ENCODE assay signal across 14 mouse cellular contexts in the genomic region with DNA sequence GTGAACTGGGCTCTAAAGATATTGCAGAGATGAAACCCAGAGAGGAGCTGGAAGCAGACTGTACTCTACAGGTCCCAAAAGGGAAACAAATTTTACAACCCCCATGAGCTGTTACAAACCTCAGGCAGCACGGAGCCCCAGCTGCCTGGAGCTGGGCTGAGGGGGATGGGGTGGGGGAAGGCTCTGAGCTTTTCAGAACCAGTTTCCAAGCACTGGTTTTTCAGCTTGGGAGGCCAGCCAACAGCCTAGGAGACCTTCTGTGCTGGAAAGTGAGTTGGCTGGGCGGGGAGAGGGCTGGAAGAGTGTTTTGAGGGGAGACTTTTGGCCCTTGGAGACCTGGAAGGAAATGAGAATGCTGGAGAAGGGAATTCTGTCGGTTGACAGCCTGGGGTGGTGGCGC. TPM values are rescaled to one million over a fixed set of nuclear protein-coding genes. Genes with fewer than 3 reads are reported as not detected.
DNase-seq lines count a peak whose midpoint lies in the region; ATAC-seq and TF ChIP-seq lines count a peak whose summit lies in the region.
"Had no signal": no experiment of that assay in that cellular context is flagged by ENCODE, and none has a peak within 500 bp of the region (broad histone marks: within the 10 kb centered on the region; RNA-seq: fewer than 3 reads in every experiment).

No protein-coding gene starts in this region.

- ATAC-seq in intestine, embryonic 15.5 days = no peak
- no peak for ATAC-seq in intestine, embryonic 16.5 days
- no peak for ATAC-seq in liver, embryonic 12.5 days
- ATAC-seq: CD4-positive, CD25-positive, alpha-beta regulatory T cell, adult 4 months had no signal

- H3K4me2 ChIP-seq in intestine, embryonic 15.5 days (replicated peaks) = no peak overlapping the region
- no peak overlapping the region for H3K4me2 ChIP-seq in intestine, embryonic 16.5 days (ENCODE audit: low read depth, low read length)
- H3K4me2 ChIP-seq in liver, embryonic 12.5 days = no peak overlapping the region
- H3K4me2 ChIP-seq: embryonic facial prominence, embryonic 12.5 days had no signal

- 0 out of 2 replicates have a peak overlapping the region, but pooled peaks have one; percentile 18 for H3K9ac ChIP-seq in intestine, embryonic 15.5 days
- H3K9ac ChIP-seq in intestine, embryonic 16.5 days (ENCODE audit: low read depth, low read length) = no peak overlapping the region
- no peak overlapping the region for H3K9ac ChIP-seq in liver, embryonic 12.5 days
- H3K9ac ChIP-seq: embryonic facial prominence, embryonic 12.5 days; liver, embryonic 14.5 days had no signal

- H3K9me3 ChIP-seq in intestine, embryonic 15.5 days = no peaks in the 10 kb centered on the region
- no peaks in the 10 kb centered on the region for H3K9me3 ChIP-seq in intestine, embryonic 16.5 days (ENCODE audit: control insufficient read depth, low read length)
- H3K9me3 ChIP-seq in liver, embryonic 12.5 days (replicated peaks) = no peaks in the 10 kb centered on the region
- H3K9me3 ChIP-seq: embryonic facial prominence, embryonic 12.5 days had no signal

- TF ChIP-seq CTCF in layer of hippocampus, adult 2 months (conservative IDR thresholded peaks at IDR 0.05) = no peak

- peak; percentile 62 for DNase-seq in NIH3T3 (ENCODE audit: low read depth)
- peak; percentile 39 to 69 for DNase-seq in gastrocnemius, postnatal 4 days (ENCODE audit: low spot score in 2 of 2)
- peak; percentile 49 to 67 for DNase-seq in layer of hippocampus, adult 2 months (ENCODE audit: low spot score in 2 of 2)
- no peak for DNase-seq in adrenal gland, postnatal 10 days
- DNase-seq in Muller cell, postnatal 12 days (ENCODE audit: inconsistent ontology term) = no peak
- DNase-seq: thymus, postnatal 14 days had no signal

- H3K36me3 ChIP-seq in intestine, embryonic 15.5 days = no peaks in the 10 kb centered on the region
- H3K36me3 ChIP-seq in intestine, embryonic 16.5 days (ENCODE audit: control insufficient read depth, insufficient read depth, low read length) = no peaks in the 10 kb centered on the region
- H3K36me3 ChIP-seq in liver, embryonic 12.5 days = no peaks in the 10 kb centered on the region
- H3K36me3 ChIP-seq: embryonic facial prominence, embryonic 12.5 days had no signal

- H3K27me3 ChIP-seq in intestine, embryonic 15.5 days (replicated peaks) = peaks cover 7% of the 10 kb centered on the region; the same call in 1 of the 2 replicates
- H3K27me3 ChIP-seq in intestine, embryonic 16.5 days (replicated peaks; ENCODE audit: control insufficient read depth, insufficient read depth, low read length) = no peaks in the 10 kb centered on the region
- H3K27me3 ChIP-seq in liver, embryonic 12.5 days (replicated peaks) = peaks cover 20% of the 10 kb centered on the region

- WGBS in intestine, embryonic 15.5 days = 50% methylated on average over 4 of the region's 4 CpGs
- 42% methylated on average over 4 of the region's 4 CpGs for WGBS in intestine, embryonic 16.5 days
- 53% methylated on average over 4 of the region's 4 CpGs for WGBS in liver, embryonic 12.5 days (ENCODE audit: insufficient replicate concordance)

- H3K4me3 ChIP-seq in intestine, embryonic 15.5 days (replicated peaks) = no peak overlapping the region
- H3K4me3 ChIP-seq in intestine, embryonic 16.5 days (ENCODE audit: low read length) = no peak overlapping the region
- no peak overlapping the region for H3K4me3 ChIP-seq in layer of hippocampus, adult 2 months
- H3K4me3 ChIP-seq in liver, embryonic 12.5 days = no peak overlapping the region
- H3K4me3 ChIP-seq: embryonic facial prominence, embryonic 12.5 days had no signal

- no peaks in the 10 kb centered on the region for H3K4me1 ChIP-seq in intestine, embryonic 15.5 days (replicated peaks)
- no peaks in the 10 kb centered on the region for H3K4me1 ChIP-seq in intestine, embryonic 16.5 days (ENCODE audit: control insufficient read depth, insufficient read depth, low read length)
- no peaks in the 10 kb centered on the region for H3K4me1 ChIP-seq in liver, embryonic 12.5 days
- H3K4me1 ChIP-seq: embryonic facial prominence, embryonic 12.5 days had no signal

- H3K27ac ChIP-seq in intestine, embryonic 15.5 days = no peak overlapping the region
- H3K27ac ChIP-seq in intestine, embryonic 16.5 days (ENCODE audit: low read length) = no peak overlapping the region
- H3K27ac ChIP-seq in layer of hippocampus, adult 2 months = peak overlapping the region; percentile 67
- no peak overlapping the region for H3K27ac ChIP-seq in liver, embryonic 12.5 days
- H3K27ac ChIP-seq: embryonic facial prominence, embryonic 12.5 days; liver, embryonic 14.5 days had no signal

RNA-seq across cellular contexts. Expression of a gene that starts 10.8 kb away (rescaled TPM):
- polyA plus RNA-seq in intestine, embryonic 15.5 days (2015; fragmentation: Nextera tagmentation; extraction: Ambion mirVana) = 60.4 and 64.2 TPM in 2 replicates
- polyA plus RNA-seq in intestine, embryonic 16.5 days (2015; fragmentation: Nextera tagmentation; extraction: Ambion mirVana) = 58.6 and 62.1 TPM in 2 replicates
- total RNA-seq in gastrocnemius, postnatal 4 days (2021) = 10 to 100 TPM; 19.8 to 22.6 TPM
- 10 to 100 TPM; 33.8 to 35.1 TPM for total RNA-seq in layer of hippocampus, adult 2 months (2021)
- 10 to 100 TPM; 23.8 to 27.2 TPM for total RNA-seq in adrenal gland, postnatal 10 days (2021)
- polyA plus RNA-seq in liver, embryonic 12.5 days (2016; fragmentation: Nextera tagmentation; extraction: Ambion mirVana) = 48.4 and 55.3 TPM in 2 replicates

RNA-seq across cellular contexts. Expression of a gene that starts 14.7 kb away (rescaled TPM):
- 0.52 and 0.93 TPM in 2 replicates for polyA plus RNA-seq in intestine, embryonic 15.5 days (2015; fragmentation: Nextera tagmentation; extraction: Ambion mirVana)
- polyA plus RNA-seq in intestine, embryonic 16.5 days (2015; fragmentation: Nextera tagmentation; extraction: Ambion mirVana) = 0.89 and 0.92 TPM in 2 replicates
- under 1 TPM; 0.18 to 0.56 TPM for total RNA-seq in gastrocnemius, postnatal 4 days (2021)
- under 1 TPM; 0.36 to 0.49 TPM for total RNA-seq in layer of hippocampus, adult 2 months (2021)
- under 1 TPM; 0.09 to 0.15 TPM for total RNA-seq in adrenal gland, postnatal 10 days (2021)
- polyA plus RNA-seq in liver, embryonic 12.5 days (2016; fragmentation: Nextera tagmentation; extraction: Ambion mirVana) = 0.29 and 0.31 TPM in 2 replicates

RNA-seq across cellular contexts. Expression of a gene that starts 26.8 kb away (rescaled TPM):
- 8.4 and 10.4 TPM in 2 replicates for polyA plus RNA-seq in intestine, embryonic 15.5 days (2015; fragmentation: Nextera tagmentation; extraction: Ambion mirVana)
- 7.4 and 7.8 TPM in 2 replicates for polyA plus RNA-seq in intestine, embryonic 16.5 days (2015; fragmentation: Nextera tagmentation; extraction: Ambion mirVana)
- total RNA-seq in gastrocnemius, postnatal 4 days (2021) = 10 to 100 TPM; 27.5 to 30.7 TPM
- 10 to 100 TPM; 61.9 to 63.5 TPM for total RNA-seq in layer of hippocampus, adult 2 months (2021)
- total RNA-seq in adrenal gland, postnatal 10 days (2021) = 10 to 100 TPM; 24.2 to 39.1 TPM
- 5.6 and 6.0 TPM in 2 replicates for polyA plus RNA-seq in liver, embryonic 12.5 days (2016; fragmentation: Nextera tagmentation; extraction: Ambion mirVana)

RNA-seq across cellular contexts. Expression of a gene that starts 41.5 kb away (rescaled TPM):
- polyA plus RNA-seq in intestine, embryonic 15.5 days (2015; fragmentation: Nextera tagmentation; extraction: Ambion mirVana) = 0.42 and 0.63 TPM in 2 replicates
- polyA plus RNA-seq in intestine, embryonic 16.5 days (2015; fragmentation: Nextera tagmentation; extraction: Ambion mirVana) = 0.20 and 0.40 TPM in 2 replicates
- not detected for total RNA-seq in gastrocnemius, postnatal 4 days (2021)
- total RNA-seq in layer of hippocampus, adult 2 months (2021) = not detected
- total RNA-seq in adrenal gland, postnatal 10 days (2021) = not detected
- 1.7 and 2.3 TPM in 2 replicates for polyA plus RNA-seq in liver, embryonic 12.5 days (2016; fragmentation: Nextera tagmentation; extraction: Ambion mirVana)
- total RNA-seq: gastrocnemius, adult 8-10 months had no signal
- polyA plus RNA-seq: CD4-positive, CD25-positive, alpha-beta regulatory T cell, adult 4 months; small intestine, adult 2 months had no signal

RNA-seq across cellular contexts. Expression of a gene that starts 41.8 kb away (rescaled TPM):
- 341 and 386 TPM in 2 replicates for polyA plus RNA-seq in intestine, embryonic 15.5 days (2015; fragmentation: Nextera tagmentation; extraction: Ambion mirVana)
- polyA plus RNA-seq in intestine, embryonic 16.5 days (2015; fragmentation: Nextera tagmentation; extraction: Ambion mirVana) = 354 and 363 TPM in 2 replicates
- total RNA-seq in gastrocnemius, postnatal 4 days (2021) = 100 to 1,000 TPM; 483 to 529 TPM
- 100 to 1,000 TPM; 600 to 607 TPM for total RNA-seq in layer of hippocampus, adult 2 months (2021)
- 100 to 1,000 TPM; 592 to 682 TPM for total RNA-seq in adrenal gland, postnatal 10 days (2021)
- polyA plus RNA-seq in liver, embryonic 12.5 days (2016; fragmentation: Nextera tagmentation; extraction: Ambion mirVana) = 215 and 221 TPM in 2 replicates

Comparison
In these comparisons a context has a peak if more than half of its experiments do, and no peak if none do; other contexts are left out.
1. DNase-seq: peak in NIH3T3 (single experiment), gastrocnemius, postnatal 4 days (2 of 2) and layer of hippocampus, adult 2 months (2 of 2); none in adrenal gland, postnatal 10 days (single experiment) and Muller cell, postnatal 12 days (single experiment).